In genomic region chr16:6919681-6920080, GRCm38 (mm10) we compare ENCODE assay signal across 27 mouse cellular contexts.
DNase-seq lines count a peak whose midpoint lies in the region; ATAC-seq and TF ChIP-seq lines count a peak whose summit lies in the region.
"Had no signal": no experiment of that assay in that cellular context is flagged by ENCODE, and none has a peak within 500 bp of the region (broad histone marks: within the 10 kb centered on the region; RNA-seq: fewer than 3 reads in every experiment).

No protein-coding gene starts in this region.

- no peak overlapping the region for H3K4me3 ChIP-seq in lung, embryonic 14.5 days (ENCODE audit: low read depth, low read length)
- H3K4me3 ChIP-seq in gastrocnemius, adult 2 months: no peak overlapping the region
- H3K4me3 ChIP-seq: embryonic facial prominence, embryonic 13.5 days; erythroblast, embryonic 14.5 days; forebrain, embryonic 12.5 days; forebrain, embryonic 15.5 days; heart, embryonic 12.5 days; heart, embryonic 15.5 days had no signal

- no peak for TF ChIP-seq CTCF in lung, embryonic 14.5 days (IDR thresholded peaks at IDR 0.05; ENCODE audit: low read depth)
- TF ChIP-seq CTCF in gastrocnemius, adult 2 months (IDR thresholded peaks at IDR 0.05): no peak

- WGBS in lung, embryonic 14.5 days: 24% methylated on average over 5 of the region's 5 CpGs

- no peaks in the 10 kb centered on the region for H3K36me3 ChIP-seq in lung, embryonic 14.5 days (ENCODE audit: insufficient read depth)
- H3K36me3 ChIP-seq: embryonic facial prominence, embryonic 13.5 days; forebrain, embryonic 12.5 days; forebrain, embryonic 15.5 days; heart, embryonic 12.5 days; heart, embryonic 15.5 days had no signal

- intact Hi-C loops in gastrocnemius, adult 2 months (cut with DNase I): no loop called here

- no peaks in the 10 kb centered on the region for H3K27me3 ChIP-seq in lung, embryonic 14.5 days (ENCODE audit: insufficient read depth, low read length)
- H3K27me3 ChIP-seq: embryonic facial prominence, embryonic 13.5 days; forebrain, embryonic 12.5 days; forebrain, embryonic 15.5 days; heart, embryonic 12.5 days; heart, embryonic 15.5 days had no signal

- no peak for ATAC-seq in lung, embryonic 14.5 days (ENCODE audit: insufficient read depth)
- ATAC-seq: activated CD4-positive, CD25-positive, alpha-beta regulatory T cell, adult 4 months; forebrain, embryonic 15.5 days; hindbrain, postnatal 0 days; inflammation-experienced regulatory T-cells, adult 6 months; intestine, embryonic 16.5 days had no signal

- no peaks in the 10 kb centered on the region for H3K4me1 ChIP-seq in lung, embryonic 14.5 days (ENCODE audit: insufficient read depth)
- H3K4me1 ChIP-seq: forebrain, embryonic 12.5 days; heart, embryonic 15.5 days had no signal

- H3K4me2 ChIP-seq in lung, embryonic 14.5 days: no peak overlapping the region
- H3K4me2 ChIP-seq: embryonic facial prominence, embryonic 13.5 days; forebrain, embryonic 12.5 days; forebrain, embryonic 15.5 days; heart, embryonic 12.5 days; heart, embryonic 15.5 days; hindbrain, embryonic 14.5 days had no signal

- H3K27ac ChIP-seq in lung, embryonic 14.5 days (ENCODE audit: low read depth): no peak overlapping the region
- H3K27ac ChIP-seq in gastrocnemius, adult 2 months: no peak overlapping the region
- H3K27ac ChIP-seq: embryonic facial prominence, embryonic 13.5 days; forebrain, embryonic 12.5 days; forebrain, embryonic 15.5 days; heart, embryonic 15.5 days; hindbrain, embryonic 14.5 days; hindbrain, postnatal 0 days had no signal

- DNase-seq in embryo, embryonic 10.5 days (ENCODE audit: low spot score): peak; percentile 14
- DNase-seq in embryo, embryonic 9.5 days (ENCODE audit: extremely low spot score): no peak
- DNase-seq in lung, embryonic 14.5 days: peak; percentile 27
- no peak for DNase-seq in lung, postnatal 25 days (ENCODE audit: low spot score)
- DNase-seq in forelimb bud, embryonic 11.5 days (ENCODE audit: low read depth, low spot score): peak; percentile 24
- no peak for DNase-seq in gastrocnemius, adult 2 months
- DNase-seq: adrenal gland, adult 8-10 months; adrenal gland, postnatal 25 days; cerebellum, adult 11-12 months; cerebellum, adult 8-10 months; cerebellum, postnatal 10 days; cerebellum, postnatal 36 days; gastrocnemius, postnatal 14 days; heart, adult 18-20 months; heart, postnatal 10 days; heart, postnatal 4 days had no signal

- H3K9me3 ChIP-seq in lung, embryonic 14.5 days (ENCODE audit: low read depth, low read length): no peaks in the 10 kb centered on the region
- H3K9me3 ChIP-seq: embryonic facial prominence, embryonic 13.5 days; forebrain, embryonic 12.5 days; forebrain, embryonic 15.5 days; heart, embryonic 12.5 days; heart, embryonic 15.5 days had no signal

- H3K9ac ChIP-seq in lung, embryonic 14.5 days: no peak overlapping the region
- H3K9ac ChIP-seq: embryonic facial prominence, embryonic 13.5 days; forebrain, embryonic 12.5 days; forebrain, embryonic 15.5 days; heart, embryonic 12.5 days; heart, embryonic 15.5 days; hindbrain, embryonic 14.5 days had no signal

Comparison
In these comparisons a context has a peak if more than half of its experiments do, and no peak if none do; other contexts are left out.
1. DNase-seq: peak in embryo, embryonic 10.5 days (single experiment), lung, embryonic 14.5 days (single experiment) and forelimb bud, embryonic 11.5 days (single experiment); none in embryo, embryonic 9.5 days (single experiment), lung, postnatal 25 days (single experiment) and gastrocnemius, adult 2 months (single experiment).